Mouse (Mus musculus) heart, embryonic 12.5 days (tissue): ENCODE measurements at regions not wholly inside any gene's neighbourhood (a gene's known extent, or its start where the extent isn't known, plus 50 kb on each side); places are given as distances from the start of the nearest gene placed in this dataset.

ENCODE experiments used
- ATAC-seq: fragments of 200-750 bp; cut with Nextera tagmentation; 2 replicates; pipeline ENCODE4 v1.8.0; 2017; ENCODE audit warnings: moderate TSS enrichment, moderate library complexity; ENCODE audit not compliant: insufficient number of reproducible peaks, low FRiP score
- H3K27ac ChIP-seq: fragments of 300-500 bp; sonication (generic); 2 replicates; pipeline ENCODE4 v1.5.1; 2016; ENCODE audit warnings: mild to moderate bottlenecking, moderate library complexity; ENCODE audit not compliant: poor library complexity, severe bottlenecking
- H3K27me3 ChIP-seq: fragments of 300-500 bp; sonication (generic); replicated peaks from 2 replicates; pipeline ENCODE4 v1.6.1; 2016; ENCODE audit warnings: mild to moderate bottlenecking, moderate library complexity
- H3K36me3 ChIP-seq: fragments of 300-500 bp; sonication (generic); 2 replicates; pipeline ENCODE4 v1.6.1; 2016; ENCODE audit warnings: mild to moderate bottlenecking, moderate library complexity
- H3K4me1 ChIP-seq: fragments of 300-500 bp; sonication (generic); replicated peaks from 2 replicates; pipeline ENCODE4 v1.6.1; 2016; ENCODE audit warnings: mild to moderate bottlenecking
- H3K4me2 ChIP-seq: fragments of 300-500 bp; sonication (generic); 2 replicates; pipeline ENCODE4 v1.6.1; 2016; ENCODE audit warnings: mild to moderate bottlenecking, moderate library complexity
- H3K4me3 ChIP-seq: fragments of 300-500 bp; sonication (generic); 2 replicates; pipeline ENCODE4 v1.5.1; 2016; ENCODE audit warnings: mild to moderate bottlenecking
- H3K9ac ChIP-seq: fragments of 300-500 bp; sonication (generic); 2 replicates; pipeline ENCODE4 v1.6.1; 2016; ENCODE audit warnings: mild to moderate bottlenecking, moderate library complexity
- H3K9me3 ChIP-seq: fragments of 300-500 bp; sonication (generic); replicated peaks from 2 replicates; pipeline ENCODE4 v1.6.1; 2016; ENCODE audit warnings: mild to moderate bottlenecking, moderate library complexity
- WGBS: fragments of 180-500 bp; shearing (Covaris S2); methylation state at CpG from one replicate; pipeline ENCODE4 v1.1.7; 2016; 5-methylcytosine and 5-hydroxymethylcytosine counted together

DNA sequence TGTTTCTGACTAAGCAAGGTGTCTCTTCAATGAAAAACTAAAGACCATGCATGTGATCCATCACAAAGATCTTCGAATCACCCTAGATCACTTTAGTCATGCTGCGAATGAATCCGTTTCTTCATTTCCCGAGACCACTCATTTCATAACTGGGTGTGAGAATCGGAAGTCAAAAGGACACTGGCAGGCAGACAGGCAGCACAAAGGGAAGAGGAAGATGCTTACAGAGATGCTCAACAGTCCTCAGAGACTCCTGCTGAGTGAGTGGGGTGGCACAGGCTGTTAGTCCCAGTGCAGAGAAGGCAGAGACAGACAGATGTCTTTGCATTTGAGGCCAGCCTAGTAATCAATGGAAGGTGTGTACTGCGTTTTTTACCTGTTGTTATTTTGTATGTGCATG, 155.6 kb upstream of the Jmjd1c start:
- Histone ChIP-seq H3K27me3 (no peaks in the 10 kb centered on the region), H3K4me3 (no peak overlapping the region), H3K27ac (no peak overlapping the region), H3K4me2 (no peak overlapping the region), H3K4me1 (peaks cover 8% of the 10 kb centered on the region), H3K9me3 (no peaks in the 10 kb centered on the region), H3K9ac (no peak overlapping the region), H3K36me3 (no peaks in the 10 kb centered on the region)
- 85% methylated on average over 6 of the region's 6 CpGs for WGBS
- no peak for ATAC-seq

DNA sequence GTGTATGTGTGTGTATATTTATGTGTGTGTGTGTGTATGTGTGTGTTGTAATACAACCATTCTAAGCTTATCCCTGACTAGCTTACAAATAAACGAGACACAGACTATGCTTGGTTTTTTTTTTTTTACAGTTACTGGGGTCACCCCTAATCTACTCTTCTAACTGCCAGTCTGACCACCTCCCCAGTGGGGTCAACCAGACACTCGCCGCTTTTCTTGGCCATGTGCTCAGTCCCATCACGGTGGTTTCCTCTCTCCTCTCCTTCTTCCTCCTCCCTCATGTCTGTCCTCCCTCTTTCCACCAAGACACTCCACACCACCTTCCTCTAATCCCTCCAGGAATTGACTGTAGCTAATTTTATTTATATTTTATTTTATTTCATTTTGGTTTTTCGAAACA, 155.0 kb upstream of the Jmjd1c start:
- ATAC-seq, result no peak
- Histone ChIP-seq H3K9ac (no peak overlapping the region), H3K27me3 (no peaks in the 10 kb centered on the region), H3K36me3 (no peaks in the 10 kb centered on the region), H3K4me3 (no peak overlapping the region), H3K27ac (no peak overlapping the region), H3K4me1 (peaks cover 2% of the 10 kb centered on the region), H3K4me2 (no peak overlapping the region), H3K9me3 (no peaks in the 10 kb centered on the region)
- WGBS, result 70% methylated on average over 5 of the region's 5 CpGs

GRCm38 (mm10) chr10:66941974-66942373, 154.0 kb upstream of the Jmjd1c start:
- H3K27me3 ChIP-seq, result no peaks in the 10 kb centered on the region
- no peaks in the 10 kb centered on the region for H3K4me1 ChIP-seq
- no peak overlapping the region for H3K4me3 ChIP-seq
- no peaks in the 10 kb centered on the region for H3K36me3 ChIP-seq
- no peaks in the 10 kb centered on the region for H3K9me3 ChIP-seq
- ATAC-seq, result no peak
- H3K9ac ChIP-seq, result no peak overlapping the region
- no peak overlapping the region for H3K27ac ChIP-seq
- 79% methylated on average over 3 of the region's 3 CpGs for WGBS
- no peak overlapping the region for H3K4me2 ChIP-seq

DNA sequence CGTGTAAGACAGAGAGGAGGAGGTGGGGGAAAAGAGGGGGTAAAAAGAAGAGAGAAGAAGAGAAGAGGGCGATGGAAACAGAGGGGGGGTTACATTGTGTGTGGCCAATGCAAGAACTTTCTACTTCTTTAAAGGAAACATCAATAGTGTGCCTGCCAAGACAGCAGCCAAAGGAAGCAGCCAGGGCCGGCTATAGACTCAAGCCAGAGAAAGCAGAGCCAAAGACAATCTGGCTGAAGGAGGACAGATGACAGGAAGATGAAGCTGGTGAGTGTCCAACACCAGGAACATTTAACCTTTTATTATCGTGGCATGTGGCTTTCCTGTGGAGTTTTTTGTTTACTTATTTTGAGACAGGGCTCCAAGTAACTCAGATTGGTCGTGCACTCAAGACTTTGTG, 152.1 kb upstream of the Jmjd1c start:
- H3K9me3 ChIP-seq, result no peaks in the 10 kb centered on the region
- no peak overlapping the region for H3K4me3 ChIP-seq
- H3K9ac ChIP-seq, result no peak overlapping the region
- no peak overlapping the region for H3K4me2 ChIP-seq
- no peak overlapping the region for H3K27ac ChIP-seq
- no peaks in the 10 kb centered on the region for H3K36me3 ChIP-seq
- H3K27me3 ChIP-seq, result no peaks in the 10 kb centered on the region
- H3K4me1 ChIP-seq, result no peaks in the 10 kb centered on the region
- WGBS, result 49% methylated on average over 5 of the region's 5 CpGs
- ATAC-seq, result peak; percentile 78

GRCm38 (mm10) chr10:66946161-66946560, 149.8 kb upstream of the Jmjd1c start:
- no peak for ATAC-seq
- no peak overlapping the region for H3K27ac ChIP-seq
- no peak overlapping the region for H3K4me3 ChIP-seq
- no peaks in the 10 kb centered on the region for H3K27me3 ChIP-seq
- no peaks in the 10 kb centered on the region for H3K9me3 ChIP-seq
- H3K4me1 ChIP-seq, result no peaks in the 10 kb centered on the region
- no peaks in the 10 kb centered on the region for H3K36me3 ChIP-seq
- 47% methylated on average over 2 of the region's 2 CpGs for WGBS
- no peak overlapping the region for H3K4me2 ChIP-seq
- H3K9ac ChIP-seq, result no peak overlapping the region

DNA sequence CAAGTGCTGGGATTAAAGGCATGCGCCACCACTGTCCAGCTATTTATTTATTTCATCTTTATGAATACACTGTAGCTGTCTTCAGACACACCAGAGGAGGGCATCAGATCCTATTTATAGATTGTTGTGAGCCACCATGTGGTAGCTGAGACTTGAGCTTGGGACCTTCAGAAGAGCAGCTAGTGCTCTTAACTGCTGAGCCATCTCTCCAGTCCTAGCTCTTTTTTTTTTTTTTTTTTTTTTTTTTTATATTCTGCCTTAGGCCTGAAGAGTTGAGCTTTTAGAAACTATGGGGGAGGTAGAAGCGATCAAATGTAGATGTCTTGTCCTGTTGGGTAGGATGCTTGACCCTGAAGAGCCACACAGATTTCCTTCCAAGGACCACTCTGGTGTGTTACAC, 147.6 kb upstream of the Jmjd1c start:
- no peaks in the 10 kb centered on the region for H3K9me3 ChIP-seq
- no peaks in the 10 kb centered on the region for H3K4me1 ChIP-seq
- no peak overlapping the region for H3K9ac ChIP-seq
- no peak overlapping the region for H3K27ac ChIP-seq
- no peak for ATAC-seq
- no peak overlapping the region for H3K4me3 ChIP-seq
- no peaks in the 10 kb centered on the region for H3K36me3 ChIP-seq
- H3K27me3 ChIP-seq, result no peaks in the 10 kb centered on the region
- H3K4me2 ChIP-seq, result no peak overlapping the region
- 88% methylated on average over 2 of the region's 2 CpGs for WGBS

- no peaks in the 10 kb centered on the region for H3K36me3 ChIP-seq
- 82% methylated on average over 4 of the region's 4 CpGs for WGBS
- H3K4me2 ChIP-seq, result no peak overlapping the region
Observed at GRCm38 (mm10) chr10:66950441-66950840, 145.5 kb upstream of the Jmjd1c start.

GRCm38 (mm10) chr10:66951231-66951822, 144.6 kb upstream of the Jmjd1c start:
- no peak for ATAC-seq
- 83% methylated on average over 8 of the region's 8 CpGs for WGBS

More at GRCm38 (mm10) chr10:66950441-66950840, 145.5 kb upstream of the Jmjd1c start:
- Histone ChIP-seq H3K9ac (no peak overlapping the region), H3K9me3 (no peaks in the 10 kb centered on the region), H3K4me1 (peaks cover under 1% of the 10 kb centered on the region; the same call in 1 of the 2 replicates), H3K4me3 (no peak overlapping the region), H3K27me3 (no peaks in the 10 kb centered on the region), H3K27ac (no peak overlapping the region)
- ATAC-seq, result no peak

DNA sequence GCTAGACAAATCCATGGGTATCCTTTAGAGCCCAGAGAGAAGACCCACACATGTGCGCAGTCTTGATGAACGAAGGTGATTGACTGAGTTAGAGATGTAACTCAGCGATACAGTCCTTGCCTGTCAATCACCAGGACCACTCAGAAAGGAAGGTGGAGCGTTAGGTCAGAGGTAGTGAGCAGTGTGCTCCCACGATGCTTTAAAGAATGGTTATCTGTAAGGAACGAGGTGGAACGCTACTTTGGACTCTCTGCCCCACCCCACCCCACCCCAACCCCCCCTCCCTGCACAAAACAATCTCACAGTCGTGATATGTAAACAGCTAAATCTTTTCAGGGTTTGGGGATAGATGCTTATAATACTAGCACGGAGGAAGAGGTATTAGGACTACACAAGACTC, 144.0 kb upstream of the Jmjd1c start:
- Histone ChIP-seq H3K9me3 (no peaks in the 10 kb centered on the region), H3K36me3 (no peaks in the 10 kb centered on the region), H3K27ac (no peak overlapping the region), H3K9ac (no peak overlapping the region), H3K4me2 (no peak overlapping the region), H3K4me3 (no peak overlapping the region), H3K4me1 (peaks cover 6% of the 10 kb centered on the region; the same call in 1 of the 2 replicates), H3K27me3 (no peaks in the 10 kb centered on the region)
- ATAC-seq, result no peak
- WGBS, result 68% methylated on average over 9 of the region's 9 CpGs

More at GRCm38 (mm10) chr10:66951231-66951822, 144.6 kb upstream of the Jmjd1c start:
- Histone ChIP-seq H3K9me3 (no peaks in the 10 kb centered on the region), H3K4me1 (peaks cover 6% of the 10 kb centered on the region; the same call in 1 of the 2 replicates), H3K36me3 (no peaks in the 10 kb centered on the region), H3K27ac (no peak overlapping the region), H3K27me3 (no peaks in the 10 kb centered on the region), H3K4me3 (no peak overlapping the region), H3K4me2 (no peak overlapping the region), H3K9ac (no peak overlapping the region)

GRCm38 (mm10) chr10:66953248-66953975, 142.5 kb upstream of the Jmjd1c start:
- no peak for ATAC-seq
- no peaks in the 10 kb centered on the region for H3K9me3 ChIP-seq
- no peak overlapping the region for H3K27ac ChIP-seq
- 71% methylated on average over 10 of the region's 10 CpGs for WGBS
- H3K36me3 ChIP-seq, result no peaks in the 10 kb centered on the region
- H3K4me3 ChIP-seq, result no peak overlapping the region
- no peaks in the 10 kb centered on the region for H3K27me3 ChIP-seq
- H3K4me2 ChIP-seq, result no peak overlapping the region
- peaks cover 6% of the 10 kb centered on the region; the same call in 1 of the 2 replicates for H3K4me1 ChIP-seq
- H3K9ac ChIP-seq, result no peak overlapping the region

DNA sequence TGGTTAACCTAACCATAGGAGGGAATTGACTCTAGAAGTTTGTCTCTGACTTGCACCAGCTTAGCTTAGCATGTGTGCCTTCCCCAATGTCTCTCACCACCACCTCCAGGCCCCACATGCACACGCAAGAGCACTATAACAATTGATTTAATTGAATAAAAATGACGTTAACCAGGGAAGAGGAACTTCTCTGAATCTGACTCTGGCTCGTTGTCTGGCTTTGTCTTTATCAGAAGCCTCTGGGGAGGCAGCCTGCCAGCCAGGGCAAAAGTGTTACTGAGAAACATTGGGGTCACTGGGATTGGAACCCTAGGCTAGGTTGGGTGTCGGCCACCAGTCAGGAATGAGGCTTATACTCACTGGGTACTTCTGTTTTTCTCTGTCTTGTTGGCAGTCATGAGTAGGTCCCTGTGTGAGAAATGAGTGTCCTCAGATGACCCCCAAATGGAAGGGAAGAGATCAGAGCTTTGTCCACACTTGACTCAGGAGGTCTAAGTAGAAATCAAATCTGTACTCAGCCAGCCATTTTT, 141.9 kb upstream of the Jmjd1c start:
- Histone ChIP-seq H3K27me3 (no peaks in the 10 kb centered on the region), H3K36me3 (no peaks in the 10 kb centered on the region), H3K4me3 (no peak overlapping the region), H3K4me1 (peaks cover 6% of the 10 kb centered on the region; the same call in 1 of the 2 replicates), H3K9ac (no peak overlapping the region), H3K27ac (no peak overlapping the region), H3K9me3 (no peaks in the 10 kb centered on the region), H3K4me2 (no peak overlapping the region)
- 50% methylated on average over 4 of the region's 4 CpGs for WGBS
- ATAC-seq, result no peak
